Mouse (Mus musculus) liver, embryonic 16.5 days (tissue): ENCODE results near the gene Ang2. TPM values are rescaled to one million over a fixed set of nuclear protein-coding genes. Genes with fewer than 3 reads are reported as not detected.
"Not testable (repeated sequence)": the region's sequence is repeated elsewhere in the genome, so short reads cannot be mapped to it uniquely, and the experiment has no call there.

Experiments
- ATAC-seq: fragments of 200-750 bp; cut with Nextera tagmentation; 2 replicates; pipeline ENCODE4 v1.8.0; 2017; ENCODE audit warnings: low read depth, mild to moderate bottlenecking, moderate number of reproducible peaks, moderate library complexity
- H3K27ac ChIP-seq: fragments of 300-500 bp; sonication (generic); 2 replicates; pipeline ENCODE4 v1.5.1; 2014; ENCODE audit warnings: mild to moderate bottlenecking, low read length
- H3K27me3 ChIP-seq: fragments of 300-500 bp; sonication (generic); 2 replicates; pipeline ENCODE4 v1.6.1; 2014; ENCODE audit warnings: low read depth, low read length, mixed read lengths; ENCODE audit not compliant: control insufficient read depth, insufficient read depth
- H3K36me3 ChIP-seq: fragments of 300-500 bp; sonication (generic); 2 replicates; pipeline ENCODE4 v1.6.1; 2014; ENCODE audit warnings: mild to moderate bottlenecking; ENCODE audit not compliant: control insufficient read depth, insufficient read depth
- H3K4me1 ChIP-seq: fragments of 300-500 bp; sonication (generic); 2 replicates; pipeline ENCODE4 v1.6.1; 2014; ENCODE audit warnings: low read depth, low read length, mixed read lengths; ENCODE audit not compliant: control insufficient read depth
- H3K4me2 ChIP-seq: fragments of 300-500 bp; sonication (generic); 2 replicates; pipeline ENCODE4 v1.6.1; 2014; ENCODE audit warnings: low read depth, low read length, mixed read lengths
- H3K4me3 ChIP-seq: fragments of 300-500 bp; sonication (generic); 2 replicates; pipeline ENCODE4 v1.5.1; 2014; ENCODE audit warnings: low read depth, mild to moderate bottlenecking, low read length
- H3K9ac ChIP-seq: fragments of 300-500 bp; sonication (generic); 2 replicates; pipeline ENCODE4 v1.6.1; 2014; ENCODE audit warnings: low read depth, low read length
- H3K9me3 ChIP-seq: fragments of 300-500 bp; sonication (generic); replicated peaks from 2 replicates; pipeline ENCODE4 v1.6.1; 2016; ENCODE audit warnings: low read length; ENCODE audit not compliant: control insufficient read depth
- WGBS: fragments of 180-500 bp; shearing (Covaris S2); extraction: QIAGEN DNeasy Blood & Tissue Kit; methylation state at CpG from one replicate; pipeline ENCODE4 v1.1.7; 2014; ENCODE audit not compliant: insufficient replicate concordance; 5-methylcytosine and 5-hydroxymethylcytosine counted together
- polyA plus RNA-seq: library from polyadenylated mRNA; unstranded; fragments of >200 nt; fragmentation: Nextera tagmentation; extraction: Ambion mirVana; gene quantifications from 2 replicates; pipeline ENCODE4 v1.2.1, GENCODE M21; 2015

Gene Ang2
- polyA plus RNA-seq, 1 experiment from 2014 or later: not detected

DNA sequence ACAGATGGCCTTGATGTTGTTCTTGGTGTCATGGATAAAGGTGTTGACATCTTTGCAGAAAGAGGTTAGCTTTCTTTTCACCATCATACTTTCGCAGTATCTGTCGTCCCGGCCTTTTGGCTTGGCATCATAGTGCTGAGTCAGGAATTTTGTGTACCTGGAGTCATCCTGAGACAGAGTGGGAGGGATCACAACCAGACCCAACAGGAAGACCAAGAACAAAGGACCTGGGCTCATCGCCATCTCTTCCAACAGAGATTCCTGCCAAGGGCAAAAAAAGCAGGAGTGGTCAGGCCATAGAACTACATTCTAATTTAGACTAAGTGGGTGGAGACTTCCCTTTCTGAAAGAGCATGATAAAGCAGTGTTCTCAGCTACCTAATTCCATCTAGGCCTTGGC, 3.3 kb downstream of the Ang2 start:
- WGBS: 84% methylated on average over 4 of the region's 4 CpGs
- H3K27ac ChIP-seq: no peak overlapping the region

DNA sequence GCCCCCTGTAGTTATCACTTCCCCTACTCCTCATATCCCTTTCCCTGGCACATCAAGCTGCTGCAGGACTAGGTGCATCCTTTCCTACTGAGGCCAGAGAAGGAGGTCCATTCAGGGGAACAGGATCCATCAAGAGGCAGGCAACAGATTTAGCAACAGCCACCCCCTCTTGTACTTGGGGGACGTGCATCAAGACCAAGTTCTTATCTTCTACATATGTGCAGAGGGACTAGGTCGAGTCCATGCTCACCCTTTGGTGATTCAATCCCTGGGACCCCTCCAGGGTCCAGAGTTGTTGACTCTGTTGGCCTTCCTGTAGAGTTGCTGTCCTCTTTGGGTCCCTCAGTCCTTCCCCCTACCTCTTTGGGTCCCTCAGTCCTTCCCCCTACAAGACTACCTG, 17.9 kb downstream of the Ang2 start:
- 49% methylated on average over 2 of the region's 2 CpGs for WGBS
- H3K9ac ChIP-seq, H3K9me3 ChIP-seq, H3K36me3 ChIP-seq, ATAC-seq, H3K4me3 ChIP-seq, H3K4me2 ChIP-seq, H3K27ac ChIP-seq, H3K4me1 ChIP-seq, H3K27me3 ChIP-seq: not testable (repeated sequence)

More for the DNA sequence above, 3.3 kb downstream of the Ang2 start:
- H3K4me1 ChIP-seq: no peaks in the 10 kb centered on the region
- ATAC-seq: no peak
- no peaks in the 10 kb centered on the region for H3K36me3 ChIP-seq
- no peaks in the 10 kb centered on the region for H3K27me3 ChIP-seq
- H3K4me3 ChIP-seq: no peak overlapping the region
- no peak overlapping the region for H3K4me2 ChIP-seq
- no peak overlapping the region for H3K9ac ChIP-seq
- H3K9me3 ChIP-seq: no peaks in the 10 kb centered on the region

DNA sequence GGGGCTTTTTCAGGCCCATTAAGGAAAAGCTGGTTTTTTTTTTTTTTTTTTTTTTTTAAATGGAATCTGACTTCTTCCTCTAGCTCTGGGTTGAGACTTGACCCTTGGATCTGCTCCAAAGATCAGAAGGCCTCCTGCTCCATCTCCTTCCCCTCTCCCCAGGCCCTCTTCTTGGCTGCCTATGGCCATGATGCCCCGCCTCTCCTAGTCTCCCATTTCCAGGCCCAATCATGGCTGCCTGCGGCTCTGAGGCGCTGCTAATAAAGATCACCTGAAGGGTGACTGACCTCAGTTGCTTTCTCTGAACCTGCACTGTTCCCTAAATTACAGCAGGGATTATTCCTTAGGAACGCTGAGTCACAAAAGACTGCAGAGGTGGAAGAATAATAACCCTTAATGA, 25.1 kb downstream of the Ang2 start:
- Histone ChIP-seq H3K4me2 (no peak overlapping the region), H3K9me3 (no peaks in the 10 kb centered on the region), H3K4me3 (no peak overlapping the region), H3K27ac (no peak overlapping the region), H3K9ac (no peak overlapping the region), H3K4me1 (no peaks in the 10 kb centered on the region), H3K27me3 (no peaks in the 10 kb centered on the region), H3K36me3 (no peaks in the 10 kb centered on the region)
- WGBS: 80% methylated on average over 4 of the region's 4 CpGs
- no peak for ATAC-seq

DNA sequence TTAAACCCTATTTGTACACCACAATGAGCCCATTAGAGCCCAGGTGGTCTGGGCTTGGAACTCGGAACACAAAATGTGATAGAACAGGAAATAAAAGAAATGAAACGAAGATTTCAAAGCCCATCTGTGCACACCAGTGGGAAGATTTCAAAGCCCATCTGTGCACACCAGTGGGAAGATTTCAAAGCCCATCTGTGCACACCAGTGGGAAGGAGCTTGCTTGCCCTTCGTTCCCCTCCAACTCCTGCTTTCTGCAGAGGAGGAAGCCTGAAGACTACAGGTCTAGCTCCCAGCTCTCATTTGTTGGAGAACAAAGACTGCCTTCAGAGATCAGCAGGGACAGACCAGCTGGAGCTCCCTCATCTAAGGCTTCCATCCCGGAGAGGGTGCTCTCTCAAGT, 26.0 kb downstream of the Ang2 start:
- not testable (repeated sequence) for H3K4me2 ChIP-seq, H3K27ac ChIP-seq
- WGBS: 51% methylated on average over 4 of the region's 4 CpGs

DNA sequence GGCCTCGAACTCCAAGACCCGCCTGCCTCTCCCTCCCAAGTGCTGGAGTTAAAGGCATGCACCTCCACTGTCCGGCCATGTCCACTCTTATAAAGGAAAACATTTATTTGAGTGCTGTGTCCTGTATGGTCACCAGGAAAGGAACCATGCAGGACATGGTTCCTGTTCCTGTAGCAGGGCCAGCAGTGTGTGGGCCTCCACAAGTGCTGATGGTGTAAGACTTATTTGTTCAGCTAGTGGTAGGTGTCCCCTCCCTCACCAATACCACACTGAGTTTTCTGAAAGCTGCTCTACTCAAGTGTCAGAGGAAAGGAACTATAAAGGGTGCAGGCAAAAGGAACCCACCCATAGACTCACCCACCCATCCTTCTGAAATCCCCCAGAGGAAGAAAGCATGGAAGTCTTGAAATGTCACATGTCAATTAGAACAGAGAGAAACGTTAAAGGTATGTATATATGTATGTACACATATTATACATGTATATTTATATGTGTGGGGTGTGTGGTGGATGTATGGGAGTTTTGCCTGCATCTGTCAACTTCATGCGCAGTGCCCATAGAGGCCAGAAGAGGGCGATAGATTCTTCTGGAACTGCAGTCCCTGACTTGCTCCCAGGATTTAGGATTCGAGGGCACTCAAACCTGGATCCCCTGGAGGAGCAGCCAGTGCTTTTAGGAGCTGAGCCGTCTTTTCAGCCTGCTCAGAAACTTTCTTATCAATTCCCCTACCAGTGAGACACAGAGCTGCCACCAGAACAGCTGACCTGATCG, 26.7 kb downstream of the Ang2 start:
- H3K36me3 ChIP-seq, H3K4me3 ChIP-seq, H3K27me3 ChIP-seq, H3K9ac ChIP-seq, ATAC-seq, H3K9me3 ChIP-seq, H3K4me2 ChIP-seq, H3K27ac ChIP-seq, H3K4me1 ChIP-seq: not testable (repeated sequence)
- WGBS: 31% methylated on average over 9 of the region's 9 CpGs

More for the DNA sequence above, 26.0 kb downstream of the Ang2 start:
- not testable (repeated sequence) for H3K4me3 ChIP-seq, ATAC-seq, H3K9me3 ChIP-seq, H3K9ac ChIP-seq, H3K27me3 ChIP-seq, H3K36me3 ChIP-seq, H3K4me1 ChIP-seq

DNA sequence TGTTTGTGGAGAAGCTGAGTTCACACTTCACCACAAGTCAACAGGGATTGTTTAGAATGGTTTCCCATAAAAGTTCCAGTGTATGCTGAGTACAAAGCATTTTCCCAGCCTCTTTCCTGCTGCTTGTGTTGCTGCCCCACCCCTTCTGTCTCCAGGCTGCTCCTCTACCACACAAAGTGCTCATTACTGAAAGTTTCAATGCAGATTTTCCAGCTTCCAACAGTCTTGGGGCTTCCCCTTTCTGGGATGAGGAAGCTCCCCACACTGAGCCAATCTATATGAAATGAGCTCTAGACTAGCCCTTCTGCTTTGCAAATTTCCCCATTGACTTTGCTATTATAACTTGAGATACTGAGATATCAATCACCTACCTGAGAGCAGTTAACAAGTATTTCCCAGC, 32.9 kb downstream of the Ang2 start:
- no peaks in the 10 kb centered on the region for H3K9me3 ChIP-seq
- no peak overlapping the region for H3K4me2 ChIP-seq
- H3K4me1 ChIP-seq: peaks cover 4% of the 10 kb centered on the region
- H3K36me3 ChIP-seq: no peaks in the 10 kb centered on the region
- H3K4me3 ChIP-seq: no peak overlapping the region
- no peaks in the 10 kb centered on the region for H3K27me3 ChIP-seq
- ATAC-seq: no peak
- no peak overlapping the region for H3K9ac ChIP-seq
- no peak overlapping the region for H3K27ac ChIP-seq

DNA sequence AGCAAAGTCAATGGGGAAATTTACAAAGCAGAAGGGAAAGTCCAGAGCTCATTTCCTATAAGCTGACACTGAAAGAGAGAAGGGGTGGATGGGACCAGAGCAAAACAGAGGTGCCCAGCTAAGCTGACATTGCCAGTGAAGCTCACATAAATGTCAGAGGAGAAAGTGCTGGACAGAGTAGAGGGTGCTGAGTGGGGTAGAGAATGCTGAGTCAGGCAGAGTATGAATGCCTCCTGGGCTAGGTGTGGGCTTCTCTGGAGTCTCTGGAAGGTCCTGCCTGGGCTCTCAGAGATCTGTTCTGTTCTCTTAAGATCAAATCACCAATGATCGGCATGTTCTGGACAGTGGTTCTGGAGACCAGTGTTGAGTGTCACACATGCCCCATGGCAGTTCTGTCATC, 33.5 kb downstream of the Ang2 start:
- H3K9ac ChIP-seq: no peak overlapping the region
- H3K27ac ChIP-seq: no peak overlapping the region
- 0 out of 2 replicates have a peak, but pooled peaks have one; percentile 21 for ATAC-seq
- H3K27me3 ChIP-seq: no peaks in the 10 kb centered on the region
- H3K4me2 ChIP-seq: no peak overlapping the region
- H3K36me3 ChIP-seq: no peaks in the 10 kb centered on the region
- 76% methylated on average over 1 of the region's 1 CpGs for WGBS
- no peaks in the 10 kb centered on the region for H3K9me3 ChIP-seq
- peaks cover 4% of the 10 kb centered on the region for H3K4me1 ChIP-seq
- no peak overlapping the region for H3K4me3 ChIP-seq

DNA sequence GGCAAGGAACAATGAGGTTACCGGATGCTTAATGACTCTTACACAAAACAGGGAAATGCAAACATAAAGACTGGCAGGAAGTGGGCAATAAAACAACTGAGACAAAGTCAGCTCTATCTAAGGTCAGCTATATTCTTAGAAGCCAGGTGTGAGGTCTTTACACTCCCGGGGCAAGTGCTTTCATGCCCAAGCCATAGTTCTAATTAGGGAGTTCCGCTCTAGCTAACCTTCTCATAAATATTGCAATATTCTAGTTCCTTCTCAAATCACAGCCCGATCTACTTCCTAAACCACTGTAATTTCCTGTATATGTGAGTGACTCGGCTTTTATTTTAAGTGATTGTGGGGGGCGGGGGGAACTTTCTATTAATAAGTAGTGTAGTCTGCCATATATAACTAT, 35.6 kb downstream of the Ang2 start:
- H3K36me3 ChIP-seq, H3K4me1 ChIP-seq, H3K4me2 ChIP-seq, H3K9ac ChIP-seq, ATAC-seq, H3K4me3 ChIP-seq, H3K27ac ChIP-seq, H3K9me3 ChIP-seq, H3K27me3 ChIP-seq: not testable (repeated sequence)
- 63% methylated on average over 6 of the region's 6 CpGs for WGBS

DNA sequence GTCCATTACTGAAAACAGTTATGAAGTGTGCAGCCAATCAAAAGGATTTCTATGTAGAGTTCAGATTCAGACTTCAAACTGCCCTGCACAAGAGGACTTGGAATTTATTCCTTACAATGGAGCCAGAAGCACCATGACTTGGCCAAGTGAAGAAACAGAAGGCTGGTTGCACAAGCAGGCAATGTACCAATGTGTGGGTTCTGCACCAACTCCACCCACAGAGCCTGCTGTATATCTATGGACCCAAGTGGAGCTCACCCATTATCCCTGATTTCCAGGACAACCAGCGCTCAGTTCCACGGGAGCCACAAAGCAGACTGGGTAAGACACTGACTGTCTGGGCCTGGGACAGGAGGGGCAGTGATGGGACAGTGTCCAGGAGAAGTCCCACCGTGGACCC, 37.0 kb downstream of the Ang2 start, which contains the start of gene Rnase2b:
Gene Rnase2b (plus strand): TSS at position 285 of the 400 bp plus-strand sequence.
- not testable (repeated sequence) for ATAC-seq, H3K4me1 ChIP-seq, H3K4me2 ChIP-seq, H3K9me3 ChIP-seq, H3K36me3 ChIP-seq, H3K27me3 ChIP-seq, H3K9ac ChIP-seq, H3K4me3 ChIP-seq, H3K27ac ChIP-seq
- 75% methylated on average over 3 of the region's 3 CpGs for WGBS
